Mouse (Mus musculus) urinary bladder, postnatal 14 days (tissue): ENCODE data around the gene Gstcd.

Experiments
- DNase-seq: peaks from one replicate; pipeline ENCODE4 v3.0.0; 2021; ENCODE audit warnings: low spot score

The Gstcd gene

DNA sequence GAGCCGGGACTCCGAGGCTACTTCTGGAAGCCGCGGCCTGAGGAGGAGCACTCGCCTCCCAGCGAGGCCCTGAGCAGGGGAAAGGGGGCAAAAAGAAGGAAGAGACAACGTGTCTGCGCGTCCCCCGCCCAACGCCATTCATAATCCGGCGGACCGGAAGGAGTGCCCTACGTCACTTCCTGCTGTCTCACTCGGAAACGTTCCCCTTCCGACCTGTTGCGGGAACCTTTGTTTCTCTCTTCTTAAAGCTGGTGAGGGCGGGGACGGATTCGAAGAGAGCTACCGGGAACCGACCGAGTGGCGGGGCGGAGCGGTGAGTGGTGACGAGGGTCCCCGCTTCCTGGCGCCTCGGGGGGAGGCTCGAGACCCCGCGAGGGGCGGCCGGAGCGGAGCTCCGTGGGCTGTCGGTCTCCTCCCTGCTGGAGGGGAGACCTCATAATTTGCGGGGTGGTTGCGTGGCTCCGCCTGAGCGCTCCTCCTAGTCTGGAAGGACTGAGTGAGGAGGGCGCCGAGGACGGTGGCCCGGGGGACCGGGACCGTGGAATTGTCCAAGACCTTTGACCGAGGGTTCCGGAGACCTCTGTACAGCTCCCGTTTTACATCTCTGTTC lies at the start of gene Gstcd, which contains the start of gene Ints12:
TSS of gene Gstcd (minus strand) at position 370 of the 610 bp plus-strand sequence.
TSS of gene Ints12 (plus strand) at position 177 of the 610 bp plus-strand sequence.
- peak; percentile 92 for DNase-seq

- no peak for DNase-seq
Measured at GRCm38 (mm10) chr3:133132611-133133010, 40.8 kb upstream of the Gstcd start.

DNA sequence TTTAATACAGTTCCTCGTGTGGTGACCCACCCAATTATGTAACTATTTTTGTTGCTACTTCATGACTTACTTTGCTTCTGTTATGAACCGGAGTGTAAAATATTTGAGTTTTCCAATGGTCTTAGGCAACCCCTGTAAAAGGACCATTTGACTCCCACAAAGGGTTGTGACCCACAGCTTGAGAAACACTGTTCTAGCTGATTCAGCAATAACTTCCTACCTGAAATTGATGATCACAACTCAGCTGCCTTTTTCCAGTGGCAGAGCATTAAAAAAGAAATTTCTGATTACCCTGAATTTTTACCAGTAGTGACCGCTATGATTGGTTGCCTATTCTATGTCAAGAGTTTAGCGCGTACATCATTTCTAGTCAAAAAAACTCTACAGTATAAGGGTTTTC lies 39.5 kb upstream of the Gstcd start:
- no peak for DNase-seq

- no peak for DNase-seq
Measured at GRCm38 (mm10) chr3:133113281-133113680, 21.4 kb upstream of the Gstcd start.

GRCm38 (mm10) chr3:133111741-133112140 lies 19.9 kb upstream of the Gstcd start:
- peak; percentile 24 for DNase-seq

- no peak for DNase-seq
Measured at GRCm38 (mm10) chr3:133109844-133110243, 18.0 kb upstream of the Gstcd start.

DNA sequence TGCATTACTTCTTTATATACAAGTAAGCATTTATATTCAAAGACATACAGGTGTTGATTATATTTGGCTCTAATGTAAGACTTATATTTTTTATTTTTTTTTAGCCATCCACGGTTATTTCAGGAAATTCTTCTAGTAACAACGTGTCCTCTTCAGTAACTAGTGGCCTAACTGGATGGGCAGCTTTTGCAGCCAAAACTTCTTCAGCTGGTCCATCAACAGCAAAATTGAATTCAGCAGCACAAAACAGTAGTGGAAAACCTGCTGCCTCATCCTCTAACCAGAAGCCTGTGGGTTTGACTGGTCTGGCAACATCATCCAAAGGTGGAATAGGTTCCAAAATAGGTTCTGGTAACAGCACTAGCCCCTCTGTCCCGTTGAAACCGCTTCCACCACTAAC lies 16.9 kb upstream of the Gstcd start:
- DNase-seq = peak; percentile 51

DNA sequence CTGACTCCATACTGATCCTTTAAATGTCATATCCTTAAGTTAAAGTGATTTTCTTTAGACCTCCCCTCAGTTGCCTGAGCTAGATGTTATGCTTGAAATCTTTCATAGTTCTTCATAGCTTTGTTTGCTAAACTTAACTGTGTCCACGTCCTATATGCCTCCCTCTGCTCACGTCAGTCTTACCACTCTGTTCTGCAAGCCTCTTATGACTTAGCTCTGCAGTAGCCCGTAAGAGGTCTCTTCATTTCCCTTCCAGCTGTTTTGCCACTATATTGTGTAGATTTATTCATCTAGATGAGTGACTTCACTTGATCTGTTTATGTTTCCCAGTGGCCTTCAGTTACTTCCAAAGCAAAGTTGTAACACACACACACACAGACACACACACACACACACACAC lies 12.6 kb upstream of the Gstcd start:
- DNase-seq = no peak

DNA sequence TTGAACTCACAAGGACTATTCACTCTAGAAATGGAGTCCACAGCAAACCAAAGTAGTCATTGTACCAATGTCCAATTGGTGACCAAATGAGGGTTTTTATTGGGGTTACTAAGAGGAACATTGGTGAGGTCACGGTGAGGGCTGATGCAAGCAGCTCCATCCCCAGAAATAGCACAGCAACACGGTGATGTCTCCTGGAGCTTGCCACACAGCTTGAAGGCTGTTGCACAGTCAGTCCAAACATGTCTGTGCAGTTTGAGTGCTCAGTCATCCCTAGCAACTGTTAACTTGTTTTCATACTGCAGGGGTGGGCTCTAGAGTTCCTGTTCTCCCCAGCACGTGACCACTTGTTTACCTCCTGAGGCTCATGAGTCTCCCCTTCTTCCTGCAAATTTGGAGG lies 11.9 kb upstream of the Gstcd start:
- no peak for DNase-seq

DNA sequence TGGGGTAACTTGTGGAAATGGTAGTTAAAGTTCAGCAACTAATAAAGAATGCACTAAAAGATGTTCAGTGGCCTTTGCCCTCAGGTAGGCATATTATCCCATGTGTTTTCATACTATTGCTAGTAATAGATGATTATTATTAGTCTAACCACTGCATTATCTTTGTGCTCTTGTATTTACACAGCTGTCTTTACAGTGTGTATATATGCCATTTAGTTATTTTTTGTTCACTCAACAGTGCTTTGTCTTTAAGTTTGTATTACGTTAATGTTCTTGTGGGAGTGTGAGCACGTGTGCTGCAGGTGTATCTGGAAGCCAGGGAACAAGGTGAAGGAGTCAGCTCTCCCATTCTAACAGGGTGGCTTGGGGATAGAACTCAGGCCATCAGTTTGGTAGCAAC lies 7.1 kb upstream of the Gstcd start:
- no peak for DNase-seq

GRCm38 (mm10) chr3:133098336-133098735 lies 6.5 kb upstream of the Gstcd start:
- no peak for DNase-seq

- no peak for DNase-seq
Measured at GRCm38 (mm10) chr3:133097936-133098335, 6.1 kb upstream of the Gstcd start.

DNA sequence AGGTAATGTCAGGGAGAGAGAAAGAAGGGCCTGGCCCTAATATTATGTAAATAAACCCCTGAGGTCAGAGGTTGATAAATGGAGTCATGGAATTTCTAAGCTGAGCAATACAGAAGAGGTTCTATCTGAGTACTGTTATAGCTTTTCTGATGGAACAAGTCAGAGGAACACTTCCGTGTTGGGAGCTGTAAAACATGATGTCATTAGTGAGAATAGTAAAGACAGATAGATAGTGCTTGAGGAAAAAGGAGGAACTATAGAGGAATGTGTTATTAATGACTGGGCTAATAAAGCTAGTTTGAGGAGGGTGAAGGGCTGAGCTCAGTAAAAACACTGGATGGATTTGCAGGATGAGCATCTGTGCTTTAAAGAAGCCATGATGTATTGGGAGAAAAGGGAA lies 2.5 kb upstream of the Gstcd start:
- no peak for DNase-seq

GRCm38 (mm10) chr3:133092936-133093335 lies 1.1 kb upstream of the Gstcd start:
- no peak for DNase-seq

GRCm38 (mm10) chr3:133092274-133092853 lies 531 bp upstream of the Gstcd start:
- no peak for DNase-seq

GRCm38 (mm10) chr3:133091121-133091663 lies 641 bp downstream of the Gstcd start:
- DNase-seq = no peak

GRCm38 (mm10) chr3:133090247-133091120 lies 1.3 kb downstream of the Gstcd start:
- DNase-seq = no peak

- DNase-seq = no peak
Measured at GRCm38 (mm10) chr3:133085858-133086257, 6.0 kb downstream of the Gstcd start.

GRCm38 (mm10) chr3:133082736-133083135 lies 9.1 kb downstream of the Gstcd start:
- DNase-seq = no peak

DNA sequence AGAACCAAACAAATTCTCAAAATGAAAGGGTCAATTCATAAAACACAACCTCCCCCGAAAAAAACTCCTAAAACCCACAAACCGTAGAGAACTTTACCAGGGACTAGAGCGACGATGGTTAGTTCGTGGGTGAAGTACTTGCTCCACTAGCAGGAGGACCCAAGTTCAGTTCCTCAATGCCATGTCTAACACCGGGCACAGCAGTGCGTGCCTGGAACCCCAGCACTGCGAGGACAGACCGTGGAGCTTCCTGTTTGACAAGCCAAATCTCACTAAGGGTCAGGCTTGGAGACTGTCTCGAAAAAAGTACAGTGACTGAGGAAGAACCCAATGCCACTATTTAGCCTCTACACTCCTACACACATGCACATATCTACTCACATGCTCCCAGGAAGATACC lies 16.3 kb downstream of the Gstcd start:
- no peak for DNase-seq

- DNase-seq = no peak
Measured at GRCm38 (mm10) chr3:133052068-133052467, 39.8 kb downstream of the Gstcd start.

- no peak for DNase-seq
Measured at GRCm38 (mm10) chr3:133033145-133033755, 58.6 kb downstream of the Gstcd start.
